Mouse (Mus musculus) limb, embryonic 15.5 days (tissue): ENCODE data around the gene Shroom1. TPM values are rescaled to one million over a fixed set of nuclear protein-coding genes. Genes with fewer than 3 reads are reported as not detected.

Experiments
- ATAC-seq: fragments of 200-750 bp; cut with Nextera tagmentation; 2 replicates; pipeline ENCODE4 v1.8.0; 2017; ENCODE audit warnings: low read depth, moderate TSS enrichment; ENCODE audit not compliant: insufficient number of reproducible peaks, low FRiP score, low TSS enrichment
- H3K27ac ChIP-seq: fragments of 300-500 bp; sonication (generic); 2 replicates; pipeline ENCODE4 v1.5.1; 2015; ENCODE audit warnings: moderate library complexity, mild to moderate bottlenecking, inconsistent platforms
- H3K27me3 ChIP-seq: fragments of 300-500 bp; sonication (generic); 2 replicates; pipeline ENCODE4 v1.6.1; 2015; ENCODE audit warnings: inconsistent platforms
- H3K36me3 ChIP-seq: fragments of 300-500 bp; sonication (generic); 2 replicates; pipeline ENCODE4 v1.6.1; 2015; ENCODE audit warnings: inconsistent platforms
- H3K4me1 ChIP-seq: fragments of 300-500 bp; sonication (generic); 2 replicates; pipeline ENCODE4 v1.6.1; 2015; ENCODE audit warnings: inconsistent platforms
- H3K4me2 ChIP-seq: fragments of 300-500 bp; sonication (generic); 2 replicates; pipeline ENCODE4 v1.6.1; 2015; ENCODE audit warnings: mild to moderate bottlenecking, inconsistent platforms
- H3K4me3 ChIP-seq: fragments of 300-500 bp; sonication (generic); 2 replicates; pipeline ENCODE4 v1.5.1; 2015; ENCODE audit warnings: mild to moderate bottlenecking, inconsistent platforms
- H3K9ac ChIP-seq: fragments of 300-500 bp; sonication (generic); 2 replicates; pipeline ENCODE4 v1.6.1; 2015; ENCODE audit warnings: inconsistent platforms
- H3K9me3 ChIP-seq: fragments of 300-500 bp; sonication (generic); 2 replicates; pipeline ENCODE4 v1.6.1; 2016; ENCODE audit warnings: inconsistent platforms
- WGBS: fragments of 180-500 bp; shearing (Covaris S2); methylation state at CpG from one replicate; pipeline ENCODE4 v1.1.7; 2015; 5-methylcytosine and 5-hydroxymethylcytosine counted together
- polyA plus RNA-seq: library from polyadenylated mRNA; unstranded; fragments of >200 nt; fragmentation: Nextera tagmentation; extraction: Ambion mirVana; gene quantifications from 2 replicates; pipeline ENCODE4 v1.2.1, GENCODE M21; 2015

The Shroom1 gene
- polyA plus RNA-seq, 1 experiment from 2014 or later = 4.6 TPM

GRCm38 (mm10) chr11:53430300-53430669, 26.7 kb upstream of the Shroom1 start:
- Histone ChIP-seq H3K4me2 (peak overlapping the region; percentile 84), H3K27me3 (no peaks in the 10 kb centered on the region), H3K4me1 (peaks cover 20% of the 10 kb centered on the region), H3K4me3 (peak overlapping the region; percentile 89), H3K9me3 (no peaks in the 10 kb centered on the region), H3K27ac (peak overlapping the region; percentile 75), H3K9ac (peak overlapping the region; percentile 70), H3K36me3 (peaks cover 9% of the 10 kb centered on the region)
- peak; percentile 32; the same call in 1 of the 2 replicates for ATAC-seq
- WGBS = under 1% methylated on average over 34 of the region's 34 CpGs

GRCm38 (mm10) chr11:53430670-53431346, 26.2 kb upstream of the Shroom1 start, which contains the start of the genes Uqcrq and Gdf9:
Gene Uqcrq, minus strand, starts transcription at chr11:53430831.
Gene Gdf9, plus strand, starts transcription at chr11:53431023.
- H3K4me2 ChIP-seq = peak within 1 kb of the TSS; percentile 84
- peak within 1 kb of the TSS; percentile 89 for H3K4me3 ChIP-seq
- ATAC-seq = peak; percentile 95
- H3K9ac ChIP-seq = peak within 1 kb of the TSS; percentile 70
- under 1% methylated on average over 44 of the region's 44 CpGs for WGBS
- H3K9me3 ChIP-seq = no peaks in the 10 kb centered on the region
- peaks cover 20% of the 10 kb centered on the region for H3K4me1 ChIP-seq
- H3K36me3 ChIP-seq = peaks cover 9% of the 10 kb centered on the region
- H3K27me3 ChIP-seq = no peaks in the 10 kb centered on the region
- H3K27ac ChIP-seq = peak within 1 kb of the TSS; percentile 75

GRCm38 (mm10) chr11:53431347-53432056, 25.5 kb upstream of the Shroom1 start:
- H3K9me3 ChIP-seq = no peaks in the 10 kb centered on the region
- H3K4me2 ChIP-seq = peak overlapping the region; percentile 62
- peak overlapping the region; percentile 89 for H3K4me3 ChIP-seq
- ATAC-seq = peak; percentile 3; the same call in 1 of the 2 replicates
- H3K27ac ChIP-seq = peak overlapping the region; percentile 75
- H3K9ac ChIP-seq = no peak overlapping the region; the same call in 1 of the 2 replicates
- peaks cover 20% of the 10 kb centered on the region for H3K4me1 ChIP-seq
- WGBS = 12% methylated on average over 9 of the region's 9 CpGs
- H3K36me3 ChIP-seq = peaks cover 9% of the 10 kb centered on the region
- H3K27me3 ChIP-seq = no peaks in the 10 kb centered on the region

GRCm38 (mm10) chr11:53433057-53433456, 23.9 kb upstream of the Shroom1 start:
- WGBS = 58% methylated on average over 6 of the region's 6 CpGs
- H3K27ac ChIP-seq = no peak overlapping the region
- no peak overlapping the region for H3K4me3 ChIP-seq
- ATAC-seq = no peak
- no peak overlapping the region for H3K4me2 ChIP-seq
- H3K9ac ChIP-seq = no peak overlapping the region
- H3K4me1 ChIP-seq = peaks cover 20% of the 10 kb centered on the region
- H3K9me3 ChIP-seq = no peaks in the 10 kb centered on the region
- H3K36me3 ChIP-seq = peaks cover 8% of the 10 kb centered on the region
- H3K27me3 ChIP-seq = no peaks in the 10 kb centered on the region

GRCm38 (mm10) chr11:53435504-53435903, 21.5 kb upstream of the Shroom1 start:
- Histone ChIP-seq H3K9ac (no peak overlapping the region), H3K4me1 (peaks cover 9% of the 10 kb centered on the region), H3K9me3 (no peaks in the 10 kb centered on the region), H3K27me3 (no peaks in the 10 kb centered on the region), H3K4me2 (no peak overlapping the region), H3K4me3 (no peak overlapping the region), H3K27ac (no peak overlapping the region), H3K36me3 (no peaks in the 10 kb centered on the region)
- no peak for ATAC-seq
- WGBS = 81% methylated on average over 8 of the region's 8 CpGs

GRCm38 (mm10) chr11:53436338-53436737, 20.7 kb upstream of the Shroom1 start:
- Histone ChIP-seq H3K4me3 (no peak overlapping the region), H3K4me2 (no peak overlapping the region), H3K4me1 (peaks cover 5% of the 10 kb centered on the region), H3K27me3 (no peaks in the 10 kb centered on the region), H3K27ac (no peak overlapping the region), H3K36me3 (no peaks in the 10 kb centered on the region), H3K9ac (no peak overlapping the region), H3K9me3 (no peaks in the 10 kb centered on the region)
- 89% methylated on average over 6 of the region's 6 CpGs for WGBS
- no peak for ATAC-seq

- no peak overlapping the region for H3K4me3 ChIP-seq
- no peaks in the 10 kb centered on the region for H3K4me1 ChIP-seq
- H3K9me3 ChIP-seq = no peaks in the 10 kb centered on the region
- no peak overlapping the region for H3K9ac ChIP-seq
- no peak overlapping the region for H3K27ac ChIP-seq
- 36% methylated on average over 12 of the region's 12 CpGs for WGBS
- H3K27me3 ChIP-seq = no peaks in the 10 kb centered on the region
- ATAC-seq = no peak
- no peaks in the 10 kb centered on the region for H3K36me3 ChIP-seq
- no peak overlapping the region for H3K4me2 ChIP-seq
Observed at GRCm38 (mm10) chr11:53441921-53442320, 15.1 kb upstream of the Shroom1 start.

GRCm38 (mm10) chr11:53443861-53444260, 13.1 kb upstream of the Shroom1 start:
- H3K36me3 ChIP-seq = no peaks in the 10 kb centered on the region
- H3K4me3 ChIP-seq = no peak overlapping the region
- no peaks in the 10 kb centered on the region for H3K4me1 ChIP-seq
- 38% methylated on average over 6 of the region's 6 CpGs for WGBS
- no peaks in the 10 kb centered on the region for H3K9me3 ChIP-seq
- no peak overlapping the region for H3K9ac ChIP-seq
- no peak overlapping the region for H3K4me2 ChIP-seq
- no peak overlapping the region for H3K27ac ChIP-seq
- no peaks in the 10 kb centered on the region for H3K27me3 ChIP-seq
- no peak for ATAC-seq

GRCm38 (mm10) chr11:53445562-53445961, 11.4 kb upstream of the Shroom1 start:
- no peak overlapping the region for H3K4me3 ChIP-seq
- no peak overlapping the region for H3K27ac ChIP-seq
- H3K9ac ChIP-seq = no peak overlapping the region
- no peaks in the 10 kb centered on the region for H3K9me3 ChIP-seq
- 70% methylated on average over 13 of the region's 13 CpGs for WGBS
- no peaks in the 10 kb centered on the region for H3K4me1 ChIP-seq
- no peak overlapping the region for H3K4me2 ChIP-seq
- H3K27me3 ChIP-seq = no peaks in the 10 kb centered on the region
- H3K36me3 ChIP-seq = no peaks in the 10 kb centered on the region
- ATAC-seq = no peak

- Histone ChIP-seq H3K27ac (no peak overlapping the region), H3K36me3 (no peaks in the 10 kb centered on the region), H3K4me1 (no peaks in the 10 kb centered on the region), H3K4me3 (no peak overlapping the region), H3K4me2 (no peak overlapping the region), H3K27me3 (no peaks in the 10 kb centered on the region), H3K9ac (no peak overlapping the region), H3K9me3 (no peaks in the 10 kb centered on the region)
- ATAC-seq = no peak
- WGBS = 87% methylated on average over 13 of the region's 13 CpGs
Observed at GRCm38 (mm10) chr11:53446183-53446582, 10.8 kb upstream of the Shroom1 start.

GRCm38 (mm10) chr11:53447996-53448395, 9.0 kb upstream of the Shroom1 start:
- Histone ChIP-seq H3K27me3 (no peaks in the 10 kb centered on the region), H3K4me2 (no peak overlapping the region), H3K36me3 (no peaks in the 10 kb centered on the region), H3K9ac (no peak overlapping the region), H3K27ac (no peak overlapping the region), H3K9me3 (no peaks in the 10 kb centered on the region), H3K4me3 (no peak overlapping the region), H3K4me1 (no peaks in the 10 kb centered on the region)
- WGBS = 86% methylated on average over 8 of the region's 8 CpGs
- no peak for ATAC-seq

GRCm38 (mm10) chr11:53448529-53448928, 8.5 kb upstream of the Shroom1 start:
- H3K9me3 ChIP-seq = no peaks in the 10 kb centered on the region
- H3K9ac ChIP-seq = no peak overlapping the region
- H3K4me1 ChIP-seq = no peaks in the 10 kb centered on the region
- no peaks in the 10 kb centered on the region for H3K36me3 ChIP-seq
- no peak overlapping the region for H3K4me3 ChIP-seq
- no peak overlapping the region for H3K4me2 ChIP-seq
- WGBS = 81% methylated on average over 1 of the region's 1 CpGs
- H3K27ac ChIP-seq = no peak overlapping the region
- no peaks in the 10 kb centered on the region for H3K27me3 ChIP-seq
- ATAC-seq = no peak
